Mouse (Mus musculus): ENCODE data around the gene Togaram2. TPM values are rescaled to one million over a fixed set of nuclear protein-coding genes. Genes with fewer than 3 reads are reported as not detected.

Gene Togaram2
- total RNA-seq, 2 experiments from 2014 or later, result 1.7 to 2.2 TPM

GRCm38 (mm10) chr17:71774173-71774572 is 101.1 kb downstream of the Togaram2 start:
- DNase-seq (ENCODE audit: extremely low spot score in 1 of 2, low spot score in 2 of 2), result no peak
- intact Hi-C loops (cut with DNase I), result no loop called here

GRCm38 (mm10) chr17:71775279-71775678 is 102.2 kb downstream of the Togaram2 start:
- intact Hi-C loops (cut with DNase I), result no loop called here
- no peak for DNase-seq (ENCODE audit: extremely low spot score in 1 of 2, low spot score in 2 of 2)

- intact Hi-C loops (cut with DNase I), result no loop called here
- DNase-seq (ENCODE audit: extremely low spot score in 1 of 2, low spot score in 2 of 2), result no peak
Observed at GRCm38 (mm10) chr17:71778696-71779095, 105.6 kb downstream of the Togaram2 start.

Other genes with a start within 250 kb of the Togaram2 start
- 1 to 10 TPM; 1.6 to 2.9 TPM for gene Gm4707, start 213.3 kb upstream of the Togaram2 start, total RNA-seq (2021)
- gene Smchd1, start 197.9 kb upstream of the Togaram2 start, total RNA-seq (2021), result 10 to 100 TPM; 32.6 to 33.2 TPM
- gene Ndc80, start 146.4 kb upstream of the Togaram2 start, total RNA-seq (2021), result 1 to 10 TPM; 1.7 to 2.0 TPM
- 1 to 10 TPM; 1.6 TPM for gene Spdya, start 121.2 kb upstream of the Togaram2 start, total RNA-seq (2021)
- 10 to 100 TPM; 29.2 to 32.3 TPM for gene Wdr43, start 57.4 kb upstream of the Togaram2 start, total RNA-seq (2021)
- gene Pcare, start 79.6 kb downstream of the Togaram2 start, total RNA-seq (2021), result under 1 TPM; 0.34 to 0.36 TPM
- 10 to 100 TPM; 51.6 to 55.4 TPM for gene Clip4, start 95.2 kb downstream of the Togaram2 start, total RNA-seq (2021)

All from left cerebral cortex, postnatal 10 days (tissue).